Mouse (Mus musculus) liver (tissue): ENCODE measurements at regions not wholly inside any gene's neighbourhood (a gene's known extent, or its start where the extent isn't known, plus 50 kb on each side); places are given as distances from the start of the nearest gene placed in this dataset.

Experiments
- DNase-seq: peaks from one replicate; pipeline ENCODE4 v3.0.0-alpha.2; 2020; ENCODE audit warnings: mixed read lengths

- no peak for DNase-seq
Observed at GRCm38 (mm10) chr2:116980692-116981091, 102.2 kb downstream of the Tmco5 start.

GRCm38 (mm10) chr2:116983351-116983750, 104.9 kb downstream of the Tmco5 start:
- DNase-seq = no peak

DNA sequence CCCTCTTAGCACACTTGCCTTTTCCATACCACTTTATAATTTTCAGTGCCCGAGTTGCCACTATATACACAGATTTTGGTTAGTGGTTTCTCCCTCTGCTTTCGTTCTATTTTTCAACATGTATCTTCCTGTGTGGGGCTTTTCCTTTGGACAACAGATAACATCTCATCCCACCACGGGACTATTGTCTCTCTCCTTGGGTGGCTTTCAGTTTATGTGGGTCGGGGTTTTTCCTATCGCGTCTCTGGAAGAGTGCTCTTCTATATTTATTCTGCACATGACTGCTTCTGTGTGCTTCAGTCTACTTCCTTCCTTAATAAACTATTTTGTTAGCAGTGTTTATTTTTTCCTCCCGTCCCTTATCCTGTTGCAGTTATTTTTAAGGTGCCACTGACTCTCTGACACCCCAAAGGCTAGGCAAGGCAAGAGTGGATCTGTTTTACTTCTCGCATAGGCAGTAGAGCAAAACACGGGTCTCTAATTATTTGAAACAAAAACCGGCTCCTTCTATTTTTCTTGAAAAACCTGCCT, 105.4 kb downstream of the Tmco5 start:
- DNase-seq = no peak

DNA sequence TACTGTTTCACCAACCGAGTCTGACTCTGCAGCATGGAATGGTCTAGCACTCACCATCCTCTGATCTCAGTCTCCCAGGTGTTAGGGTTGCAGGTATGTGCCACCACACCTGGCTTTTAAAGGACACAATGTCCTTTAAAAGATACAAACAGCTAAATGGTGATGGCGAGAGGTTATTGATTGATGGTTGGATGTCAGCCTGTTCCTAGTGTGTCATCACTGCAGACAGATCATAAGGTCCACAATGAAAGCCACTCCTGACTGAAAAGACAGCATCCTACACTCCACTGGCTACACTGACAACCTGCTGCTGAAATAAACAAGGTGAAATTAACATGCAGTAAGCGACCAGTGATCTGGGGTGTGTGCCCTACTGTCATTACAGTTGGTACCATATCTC, 106.1 kb downstream of the Tmco5 start:
- no peak for DNase-seq

GRCm38 (mm10) chr2:116985549-116985948, 107.1 kb downstream of the Tmco5 start:
- DNase-seq = no peak

DNA sequence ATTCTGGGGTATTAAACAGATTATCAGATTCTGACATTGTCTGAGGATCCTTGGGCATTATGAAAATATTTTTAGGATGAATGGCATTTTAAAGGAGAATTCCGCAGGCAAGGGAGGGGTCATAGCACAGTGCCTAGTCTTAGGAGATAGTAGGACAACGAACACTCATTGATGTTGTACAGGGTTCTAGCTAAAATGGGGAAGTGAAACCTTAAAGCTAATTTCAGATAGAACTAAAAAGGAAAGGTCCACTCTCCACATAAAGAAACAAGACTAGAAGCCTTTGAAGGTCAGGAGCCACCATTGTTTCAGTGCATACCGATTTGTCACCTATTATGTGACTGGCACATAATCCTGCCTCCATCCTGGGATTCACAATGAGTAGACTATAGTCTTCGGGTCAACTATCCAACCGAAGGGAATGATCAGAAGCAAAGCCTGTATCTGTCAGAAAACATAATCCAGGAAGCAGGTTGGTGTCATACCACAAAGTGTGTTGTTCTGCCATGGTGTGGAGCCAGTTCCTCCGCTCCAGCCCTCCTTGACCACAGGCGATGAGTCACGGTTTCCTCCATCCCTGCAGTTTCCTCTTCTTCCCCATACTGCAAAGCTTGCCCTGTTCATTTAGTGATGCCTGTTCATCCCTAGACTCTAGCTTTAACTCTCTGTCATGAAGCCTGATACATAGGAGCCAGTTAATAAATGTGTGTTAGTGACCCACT, 110.6 kb downstream of the Tmco5 start:
- DNase-seq = peak; percentile 27

GRCm38 (mm10) chr2:116990106-116990505, 111.6 kb downstream of the Tmco5 start:
- DNase-seq = no peak

- DNase-seq = no peak
Observed at GRCm38 (mm10) chr2:116991561-116992042, 113.1 kb downstream of the Tmco5 start.

- DNase-seq = no peak
Observed at GRCm38 (mm10) chr2:116993724-116994123, 115.2 kb downstream of the Tmco5 start.

DNA sequence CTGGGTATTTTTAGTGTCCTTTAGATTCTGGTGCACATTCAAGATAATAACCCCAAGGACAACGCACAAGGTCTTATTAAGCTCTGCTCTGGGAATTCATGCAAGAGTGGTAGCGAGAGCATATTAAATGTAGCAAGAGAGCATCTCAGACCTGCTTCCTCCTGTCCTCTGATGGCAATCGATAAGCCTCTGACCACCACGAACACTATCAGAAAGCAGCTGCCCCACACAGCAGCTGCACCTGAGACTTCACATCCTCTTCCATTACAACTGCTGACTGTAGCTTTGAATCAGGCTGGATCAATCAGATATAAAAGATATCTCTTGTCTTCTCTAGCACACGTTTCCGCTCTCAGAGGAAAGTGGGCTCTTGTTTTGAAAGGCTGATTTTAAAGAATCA, 117.8 kb downstream of the Tmco5 start:
- DNase-seq = no peak

DNA sequence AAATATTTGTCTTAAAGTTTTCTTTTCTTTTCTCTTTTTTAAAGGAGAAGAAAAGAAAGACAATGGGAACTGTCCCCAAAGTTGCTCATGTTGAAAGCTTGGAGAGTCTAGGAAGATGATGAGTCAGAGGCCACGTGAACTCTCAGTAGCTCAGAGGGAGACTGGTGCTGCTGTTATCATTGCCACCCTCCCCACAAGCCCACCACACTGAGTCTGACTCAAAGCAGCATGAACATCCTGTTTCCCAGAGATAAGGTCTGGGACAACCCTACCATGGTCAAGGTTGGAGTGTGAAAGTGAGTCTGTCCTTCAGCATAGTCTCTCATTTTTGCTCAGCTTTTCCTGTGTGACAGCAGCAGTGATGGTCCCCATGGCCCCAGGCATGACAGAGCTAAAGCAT, 120.3 kb downstream of the Tmco5 start:
- DNase-seq = peak; percentile 63

DNA sequence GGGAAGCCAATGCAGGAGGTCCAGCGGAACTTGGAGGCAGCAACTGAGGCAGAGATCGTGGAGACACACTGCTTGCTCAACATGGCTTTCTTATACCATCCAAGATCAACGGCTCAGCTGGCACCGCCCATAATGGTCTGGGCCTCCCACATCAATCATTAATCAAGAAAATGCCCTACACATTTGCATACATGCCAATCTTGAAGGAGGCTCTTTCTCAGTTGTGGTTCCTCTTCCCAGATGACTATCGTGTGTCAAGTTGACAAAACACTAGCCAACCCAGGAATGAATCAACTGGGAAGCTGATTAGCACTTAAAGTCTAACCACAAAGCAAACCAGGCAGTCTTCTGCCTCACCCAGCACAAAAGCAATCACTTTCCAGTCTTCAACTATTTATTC, 121.1 kb downstream of the Tmco5 start:
- peak; percentile 23 for DNase-seq

- DNase-seq = no peak
Observed at GRCm38 (mm10) chr2:117003976-117004375, 117.2 kb upstream of the Spred1 start.

DNA sequence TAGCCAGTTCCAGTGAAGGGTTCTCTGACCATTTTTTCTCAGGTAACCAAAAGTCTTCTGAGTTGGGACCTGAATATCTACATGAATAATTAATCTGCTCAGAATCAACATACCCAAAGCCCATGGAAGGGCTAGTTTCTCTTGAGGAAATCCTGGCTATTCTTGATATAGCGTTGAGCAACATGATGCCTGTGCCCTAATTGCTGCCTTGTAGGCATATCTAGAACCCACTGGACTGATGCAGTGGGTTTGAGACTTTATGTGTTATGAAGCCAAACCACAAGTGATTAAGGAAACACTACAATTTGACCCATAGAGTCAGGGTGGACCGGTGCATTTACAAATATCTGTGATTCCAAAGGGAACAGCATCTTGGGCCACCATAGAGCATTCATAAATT, 114.3 kb upstream of the Spred1 start:
- DNase-seq = no peak

DNA sequence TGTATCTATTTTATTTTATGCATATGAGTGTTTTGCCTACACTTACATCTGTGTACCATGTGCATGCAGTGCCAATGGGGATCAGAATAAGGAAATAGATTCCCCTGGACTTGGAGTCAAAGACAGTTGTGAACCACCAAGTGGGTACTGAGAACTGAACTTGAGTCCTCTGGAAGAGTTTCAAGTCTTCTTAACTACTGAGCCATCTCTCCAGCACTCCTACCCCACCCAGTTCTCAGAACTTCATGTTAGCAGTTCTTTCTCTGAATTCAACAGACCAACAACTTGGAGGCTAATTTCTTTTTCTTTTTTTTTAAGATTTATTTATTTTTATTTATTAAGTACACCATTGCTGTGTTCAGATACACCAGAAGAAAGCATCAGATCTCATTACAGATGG, 112.3 kb upstream of the Spred1 start:
- no peak for DNase-seq

DNA sequence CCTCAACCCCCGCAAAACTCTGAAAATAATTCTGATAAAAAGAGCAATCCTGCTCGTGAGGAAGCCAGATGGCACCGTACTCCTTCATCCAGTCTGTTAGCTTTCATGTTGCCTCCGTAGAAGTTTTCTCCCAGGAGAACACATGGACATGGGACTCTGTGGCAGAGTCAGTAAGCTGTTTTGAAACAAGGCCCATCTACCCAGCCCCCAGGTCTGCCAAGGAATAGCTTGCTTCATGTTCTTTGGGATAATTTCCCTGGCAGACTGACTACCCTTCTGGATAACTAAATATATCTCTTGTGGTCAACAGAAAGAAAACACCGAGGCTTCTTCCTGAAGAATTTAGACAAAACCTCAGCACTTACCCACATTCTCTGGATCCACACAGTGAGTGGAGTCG, 111.2 kb upstream of the Spred1 start:
- no peak for DNase-seq

- DNase-seq = no peak
Observed at GRCm38 (mm10) chr2:117010942-117011341, 110.2 kb upstream of the Spred1 start.

DNA sequence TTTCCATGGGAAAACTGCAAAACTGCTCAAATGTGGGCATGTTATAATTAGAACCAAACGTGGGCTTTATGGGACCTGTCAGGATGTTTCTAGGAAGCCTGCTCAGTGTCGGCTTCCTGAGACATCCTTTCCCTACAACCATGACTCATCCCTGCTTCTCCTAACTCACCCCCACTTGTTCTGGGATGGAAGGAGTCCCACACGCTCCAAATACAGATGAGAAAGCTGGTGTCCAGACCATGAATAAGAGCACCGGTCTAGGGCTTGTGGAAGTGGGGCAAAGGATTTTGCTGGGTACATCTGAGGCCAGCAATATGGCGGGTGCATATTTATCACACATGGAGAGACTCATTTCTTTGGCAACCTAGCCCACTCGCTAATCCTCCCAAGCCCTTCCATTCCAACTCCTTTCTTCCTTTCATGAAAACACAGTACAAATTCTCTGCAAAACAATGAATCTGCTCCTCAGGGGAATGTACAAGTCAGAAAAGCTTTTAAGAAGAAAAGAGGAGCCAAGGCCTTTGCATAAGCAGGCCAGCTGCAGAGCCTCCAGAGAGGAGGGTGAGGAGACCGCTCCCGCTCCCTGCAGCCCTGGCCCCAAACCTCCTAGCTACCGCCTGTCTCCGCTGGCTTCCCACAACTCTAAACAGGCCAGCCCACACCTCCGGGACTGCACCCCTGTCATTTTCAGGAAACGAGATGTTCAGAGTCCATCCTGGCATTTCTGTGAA, 103.1 kb upstream of the Spred1 start:
- peak; percentile 17 for DNase-seq

DNA sequence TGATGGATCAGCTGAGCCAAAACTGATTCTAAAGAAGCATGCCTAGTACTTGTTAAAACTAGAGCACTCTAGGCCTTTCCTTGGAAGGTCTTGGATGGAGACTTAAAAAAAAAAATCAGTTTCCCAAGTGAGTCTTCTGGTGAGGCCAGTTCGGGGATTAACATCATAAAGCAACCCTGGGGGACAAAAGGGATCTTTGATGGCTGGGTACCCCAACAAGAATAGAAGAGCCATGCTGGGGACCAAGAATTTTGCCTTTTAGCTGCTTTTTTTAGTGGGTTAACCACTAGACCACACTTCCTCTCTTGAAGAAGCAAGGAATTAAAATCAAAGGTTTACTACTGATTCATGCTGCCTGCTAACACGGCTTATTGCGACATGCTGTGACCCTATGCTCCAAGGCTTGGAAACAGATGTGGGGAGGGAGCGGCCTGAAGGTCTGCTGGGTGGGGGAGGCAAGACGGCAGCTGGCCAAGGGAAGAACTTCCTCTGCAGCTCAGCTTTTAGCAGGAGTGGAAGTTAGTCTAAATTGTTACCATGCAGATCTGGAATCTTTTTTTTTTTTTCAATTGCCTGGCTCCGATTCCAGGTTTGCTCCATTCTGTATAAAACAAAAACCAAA, 102.1 kb upstream of the Spred1 start:
- peak; percentile 54 for DNase-seq

DNA sequence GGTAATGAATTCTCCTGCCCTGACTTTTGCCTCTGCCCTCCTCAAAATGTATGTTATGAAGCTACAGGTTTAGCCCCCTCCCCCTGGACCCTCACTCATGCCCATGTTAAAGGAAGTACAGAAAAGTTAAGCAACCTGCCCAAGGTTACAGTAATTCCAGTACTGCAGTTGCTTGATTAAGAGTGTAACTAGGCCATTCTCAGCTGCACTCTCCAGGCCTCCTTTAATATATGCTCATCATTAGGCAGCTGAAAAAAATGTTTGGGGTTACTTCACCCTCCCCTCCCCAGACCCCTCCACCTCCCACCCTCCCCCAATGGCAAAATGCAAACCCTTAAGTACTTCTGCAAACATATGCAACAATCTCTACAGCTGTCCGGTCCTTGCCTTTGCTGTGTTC, 101.6 kb upstream of the Spred1 start:
- DNase-seq = no peak

DNA sequence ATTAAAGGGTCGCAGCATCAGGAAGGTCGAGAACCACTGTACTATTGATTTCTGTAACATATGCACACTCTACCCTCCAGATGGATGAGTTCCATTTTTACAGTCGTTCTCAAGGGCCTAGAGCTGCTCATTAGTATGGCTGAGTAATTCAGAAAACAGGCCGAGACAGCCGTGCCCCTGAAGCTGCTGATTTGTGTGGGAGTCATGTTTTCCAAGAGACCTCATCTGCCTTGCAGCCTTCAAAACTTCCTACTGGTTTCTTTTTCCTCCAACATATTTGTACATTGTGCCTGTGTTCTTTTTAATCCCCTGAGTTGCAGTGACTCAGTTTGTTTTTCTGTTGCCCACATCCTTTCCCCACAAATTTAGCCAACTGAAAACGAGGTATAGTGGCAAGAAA, 99.4 kb upstream of the Spred1 start:
- DNase-seq = no peak

DNA sequence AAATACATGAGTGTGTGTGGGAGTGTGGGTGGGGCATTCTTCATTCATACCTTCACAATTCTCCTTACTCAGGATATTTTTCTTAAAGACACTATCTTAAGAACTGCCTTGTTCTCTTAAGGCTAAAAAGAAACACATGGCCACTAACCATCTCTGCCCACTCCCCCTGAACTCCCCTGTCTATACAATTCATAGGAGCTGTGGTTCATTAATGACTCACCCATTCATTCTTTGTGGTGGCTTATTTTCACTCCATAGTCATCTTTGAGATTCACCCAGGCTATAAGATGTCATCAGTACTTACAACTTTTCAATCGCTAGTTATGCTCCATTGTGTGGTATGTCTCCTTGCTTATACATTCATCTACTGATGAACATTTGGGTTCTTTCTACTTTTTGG, 97.7 kb upstream of the Spred1 start:
- DNase-seq = no peak

DNA sequence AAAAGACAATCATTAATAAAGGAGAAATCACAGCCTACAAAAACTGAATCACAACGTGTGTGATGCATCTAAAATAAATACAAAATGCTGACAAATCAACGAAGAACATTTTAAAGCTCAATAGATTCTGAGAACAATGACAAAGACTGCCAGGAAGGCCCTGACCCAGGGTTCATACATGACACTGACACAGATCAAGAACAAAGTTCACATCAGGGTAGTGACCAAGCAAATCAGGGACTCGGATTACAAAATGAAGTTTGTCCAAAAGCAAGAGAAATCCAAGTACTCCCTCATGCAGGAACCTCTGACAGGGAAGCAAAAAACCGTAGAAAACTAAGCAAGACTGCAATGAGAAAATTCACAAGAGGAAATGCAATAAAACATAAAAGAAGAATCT, 94.1 kb upstream of the Spred1 start:
- no peak for DNase-seq

- DNase-seq = no peak
Observed at GRCm38 (mm10) chr2:117028771-117029170, 92.4 kb upstream of the Spred1 start.
